Mouse (Mus musculus) midbrain, embryonic 10.5 days (tissue): ENCODE measurements at regions not wholly inside any gene's neighbourhood (a gene's known extent, or its start where the extent isn't known, plus 50 kb on each side); places are given as distances from the start of the nearest gene placed in this dataset.

ENCODE experiments used
- DNase-seq: peaks from one replicate; pipeline ENCODE4 v3.0.0-alpha.2; 2017; ENCODE audit warnings: low spot score
- H3K27ac ChIP-seq: fragments of 300-500 bp; sonication (generic); replicated peaks from 2 replicates; pipeline ENCODE4 v1.5.1; 2016; ENCODE audit warnings: mild to moderate bottlenecking
- H3K27me3 ChIP-seq: fragments of 300-500 bp; sonication (generic); 2 replicates; pipeline ENCODE4 v1.6.1; 2016; ENCODE audit warnings: low read depth, mild to moderate bottlenecking; ENCODE audit not compliant: poor library complexity, severe bottlenecking
- H3K36me3 ChIP-seq: fragments of 300-500 bp; sonication (generic); 2 replicates; pipeline ENCODE4 v1.6.1; 2016; ENCODE audit warnings: mild to moderate bottlenecking, moderate library complexity
- H3K4me1 ChIP-seq: fragments of 300-500 bp; sonication (generic); 2 replicates; pipeline ENCODE4 v1.6.1; 2016
- H3K4me3 ChIP-seq: fragments of 300-500 bp; sonication (generic); 2 replicates; pipeline ENCODE4 v1.5.1; 2016; ENCODE audit warnings: mild to moderate bottlenecking, moderate library complexity
- H3K9me3 ChIP-seq: fragments of 300-500 bp; sonication (generic); replicated peaks from 2 replicates; pipeline ENCODE4 v1.6.1; 2016; ENCODE audit warnings: mild to moderate bottlenecking
- WGBS: fragments of 180-500 bp; shearing (Covaris S2); methylation state at CpG from one replicate; pipeline ENCODE4 v1.1.7; 2016; 5-methylcytosine and 5-hydroxymethylcytosine counted together

- 82% methylated on average over 5 of the region's 5 CpGs for WGBS
- no peak for DNase-seq
- H3K27ac ChIP-seq: no peak overlapping the region
Measured at GRCm38 (mm10) chr4:10051296-10052267, 822.7 kb upstream of the 2610301B20Rik start.

GRCm38 (mm10) chr4:10052869-10053268 is 821.4 kb upstream of the 2610301B20Rik start:
- Histone ChIP-seq H3K4me1 (no peaks in the 10 kb centered on the region), H3K27ac (no peak overlapping the region), H3K27me3 (no peaks in the 10 kb centered on the region), H3K4me3 (no peak overlapping the region), H3K9me3 (no peaks in the 10 kb centered on the region), H3K36me3 (no peaks in the 10 kb centered on the region)
- no peak for DNase-seq

More at GRCm38 (mm10) chr4:10051296-10052267, 822.7 kb upstream of the 2610301B20Rik start:
- H3K9me3 ChIP-seq: no peaks in the 10 kb centered on the region
- H3K4me3 ChIP-seq: no peak overlapping the region
- no peaks in the 10 kb centered on the region for H3K27me3 ChIP-seq
- H3K36me3 ChIP-seq: no peaks in the 10 kb centered on the region
- H3K4me1 ChIP-seq: no peaks in the 10 kb centered on the region

- H3K27ac ChIP-seq: no peak overlapping the region
- 85% methylated on average over 5 of the region's 5 CpGs for WGBS
- no peaks in the 10 kb centered on the region for H3K36me3 ChIP-seq
- no peak overlapping the region for H3K4me3 ChIP-seq
- H3K9me3 ChIP-seq: 0 out of 2 replicates have a peak, but pooled peaks cover 7% of the 10 kb centered on the region
- H3K27me3 ChIP-seq: no peaks in the 10 kb centered on the region
- DNase-seq: no peak
- H3K4me1 ChIP-seq: no peaks in the 10 kb centered on the region
Measured at GRCm38 (mm10) chr4:10072500-10073106, 801.7 kb upstream of the 2610301B20Rik start.

GRCm38 (mm10) chr4:10079565-10080169 is 794.6 kb upstream of the 2610301B20Rik start:
- DNase-seq: no peak
- no peaks in the 10 kb centered on the region for H3K9me3 ChIP-seq
- WGBS: 81% methylated on average over 3 of the region's 3 CpGs
- no peak overlapping the region for H3K4me3 ChIP-seq
- H3K27ac ChIP-seq: no peak overlapping the region
- H3K27me3 ChIP-seq: no peaks in the 10 kb centered on the region
- no peaks in the 10 kb centered on the region for H3K4me1 ChIP-seq
- no peaks in the 10 kb centered on the region for H3K36me3 ChIP-seq

GRCm38 (mm10) chr4:10114831-10115230 is 759.5 kb upstream of the 2610301B20Rik start:
- Histone ChIP-seq H3K27me3 (no peaks in the 10 kb centered on the region), H3K4me1 (no peaks in the 10 kb centered on the region), H3K36me3 (no peaks in the 10 kb centered on the region), H3K27ac (no peak overlapping the region), H3K4me3 (no peak overlapping the region), H3K9me3 (no peaks in the 10 kb centered on the region)
- 83% methylated on average over 4 of the region's 4 CpGs for WGBS
- no peak for DNase-seq

- Histone ChIP-seq H3K4me1 (no peaks in the 10 kb centered on the region), H3K36me3 (no peaks in the 10 kb centered on the region), H3K27me3 (no peaks in the 10 kb centered on the region), H3K27ac (no peak overlapping the region), H3K9me3 (no peaks in the 10 kb centered on the region), H3K4me3 (no peak overlapping the region)
- WGBS: 78% methylated on average over 2 of the region's 2 CpGs
- no peak for DNase-seq
Measured at GRCm38 (mm10) chr4:10117964-10118363, 756.3 kb upstream of the 2610301B20Rik start.

GRCm38 (mm10) chr4:10124252-10124651 is 750.0 kb upstream of the 2610301B20Rik start:
- no peaks in the 10 kb centered on the region for H3K36me3 ChIP-seq
- no peak overlapping the region for H3K27ac ChIP-seq
- H3K4me3 ChIP-seq: no peak overlapping the region
- H3K9me3 ChIP-seq: no peaks in the 10 kb centered on the region
- no peaks in the 10 kb centered on the region for H3K4me1 ChIP-seq
- WGBS: 68% methylated on average over 2 of the region's 2 CpGs
- no peaks in the 10 kb centered on the region for H3K27me3 ChIP-seq
- DNase-seq: no peak

- Histone ChIP-seq H3K36me3 (no peaks in the 10 kb centered on the region), H3K27ac (no peak overlapping the region), H3K9me3 (peaks cover 7% of the 10 kb centered on the region; the same call in 1 of the 2 replicates), H3K27me3 (no peaks in the 10 kb centered on the region), H3K4me1 (no peaks in the 10 kb centered on the region), H3K4me3 (no peak overlapping the region)
- 83% methylated on average over 6 of the region's 6 CpGs for WGBS
- DNase-seq: no peak
Measured at GRCm38 (mm10) chr4:10141238-10141934, 732.9 kb upstream of the 2610301B20Rik start.

- Histone ChIP-seq H3K4me1 (no peaks in the 10 kb centered on the region), H3K27me3 (no peaks in the 10 kb centered on the region), H3K27ac (no peak overlapping the region), H3K4me3 (no peak overlapping the region), H3K36me3 (no peaks in the 10 kb centered on the region), H3K9me3 (no peaks in the 10 kb centered on the region)
- WGBS: 81% methylated on average over 2 of the region's 2 CpGs
- no peak for DNase-seq
Measured at GRCm38 (mm10) chr4:10149911-10150310, 724.4 kb upstream of the 2610301B20Rik start.

GRCm38 (mm10) chr4:10150501-10150900 is 723.8 kb upstream of the 2610301B20Rik start:
- Histone ChIP-seq H3K9me3 (no peaks in the 10 kb centered on the region), H3K4me1 (no peaks in the 10 kb centered on the region), H3K36me3 (no peaks in the 10 kb centered on the region), H3K4me3 (no peak overlapping the region), H3K27ac (no peak overlapping the region), H3K27me3 (no peaks in the 10 kb centered on the region)
- WGBS: 21% methylated on average over 2 of the region's 2 CpGs
- DNase-seq: peak; percentile 20

- Histone ChIP-seq H3K4me1 (no peaks in the 10 kb centered on the region), H3K27ac (no peak overlapping the region), H3K9me3 (no peaks in the 10 kb centered on the region), H3K27me3 (no peaks in the 10 kb centered on the region), H3K4me3 (no peak overlapping the region), H3K36me3 (no peaks in the 10 kb centered on the region)
- no peak for DNase-seq
- WGBS: 96% methylated on average over 5 of the region's 5 CpGs
Measured at GRCm38 (mm10) chr4:10155705-10156390, 718.5 kb upstream of the 2610301B20Rik start.

GRCm38 (mm10) chr4:10189896-10190295 is 684.4 kb upstream of the 2610301B20Rik start:
- no peak overlapping the region for H3K4me3 ChIP-seq
- no peak overlapping the region for H3K27ac ChIP-seq
- 81% methylated on average over 3 of the region's 3 CpGs for WGBS
- no peaks in the 10 kb centered on the region for H3K27me3 ChIP-seq
- no peak for DNase-seq
- no peaks in the 10 kb centered on the region for H3K9me3 ChIP-seq
- H3K4me1 ChIP-seq: no peaks in the 10 kb centered on the region
- no peaks in the 10 kb centered on the region for H3K36me3 ChIP-seq
